In genomic region chr11:89247991-89248390, GRCm38 (mm10) we compare ENCODE assay signal across 27 mouse cellular contexts. TPM values are rescaled to one million over a fixed set of nuclear protein-coding genes. Genes with fewer than 3 reads are reported as not detected.
"Had no signal": no experiment of that assay in that cellular context is flagged by ENCODE, and none has a peak within 500 bp of the region (broad histone marks: within the 10 kb centered on the region; RNA-seq: fewer than 3 reads in every experiment).

No protein-coding gene starts in this region.

- H3K36me3 ChIP-seq: heart, embryonic 13.5 days; heart, embryonic 15.5 days; hindbrain, embryonic 13.5 days; hindbrain, embryonic 15.5 days; kidney, embryonic 15.5 days; limb, embryonic 10.5 days; limb, embryonic 12.5 days; liver, embryonic 13.5 days; liver, embryonic 15.5 days had no signal

- H3K4me3 ChIP-seq: heart, embryonic 13.5 days; heart, embryonic 15.5 days; hindbrain, embryonic 13.5 days; hindbrain, embryonic 15.5 days; kidney, embryonic 15.5 days; layer of hippocampus, adult 2 months; left cerebral cortex, adult 2 months; limb, embryonic 10.5 days; limb, embryonic 12.5 days; liver, embryonic 13.5 days; liver, embryonic 15.5 days had no signal

- H3K27me3 ChIP-seq: heart, embryonic 13.5 days; heart, embryonic 15.5 days; hindbrain, embryonic 13.5 days; hindbrain, embryonic 15.5 days; kidney, embryonic 15.5 days; liver, embryonic 13.5 days; liver, embryonic 15.5 days had no signal

- H3K4me1 ChIP-seq: hindbrain, embryonic 13.5 days; hindbrain, embryonic 15.5 days; kidney, embryonic 15.5 days; limb, embryonic 10.5 days; liver, embryonic 13.5 days; liver, embryonic 15.5 days had no signal

- H3K27ac ChIP-seq: heart, embryonic 13.5 days; heart, embryonic 15.5 days; hindbrain, embryonic 13.5 days; hindbrain, embryonic 15.5 days; hindbrain, postnatal 0 days; kidney, embryonic 15.5 days; kidney, postnatal 0 days; layer of hippocampus, adult 2 months; left cerebral cortex, adult 2 months; limb, embryonic 10.5 days; limb, embryonic 12.5 days; liver, embryonic 13.5 days; liver, embryonic 15.5 days had no signal

- H3K9ac ChIP-seq: heart, embryonic 13.5 days; heart, embryonic 15.5 days; hindbrain, embryonic 13.5 days; hindbrain, embryonic 15.5 days; kidney, embryonic 15.5 days; limb, embryonic 12.5 days; liver, embryonic 13.5 days; liver, embryonic 15.5 days; liver, postnatal 0 days had no signal

- DNase-seq: gastrocnemius, postnatal 14 days; gastrocnemius, postnatal 36 days; heart, adult 18-20 months; heart, postnatal 14 days; heart, postnatal 36 days; kidney, adult 11 months; kidney, adult 2 months; kidney, adult 9 months; kidney, postnatal 25 days; kidney, postnatal 4 days; liver; liver, embryonic 13.5 days; liver, postnatal 0 days had no signal

RNA-seq across cellular contexts. Expression of gene Nog, which starts 54.1 kb away (rescaled TPM):
- total RNA-seq: hematopoietic stem cell, adult 5-6 weeks had no signal
- polyA plus RNA-seq: heart, postnatal 0 days; liver, embryonic 13.5 days; liver, embryonic 15.5 days; liver, postnatal 0 days had no signal
